Mouse (Mus musculus): ENCODE data around the gene Ednrb. TPM values are rescaled to one million over a fixed set of nuclear protein-coding genes. Genes with fewer than 3 reads are reported as not detected.

The Ednrb gene
- total RNA-seq (2021) = 10 to 100 TPM; 15.4 to 19.0 TPM
- long read RNA-seq, experiment 1, full-length matches to known transcripts = 9 of 9 reads
- long read RNA-seq, experiment 1, partial matches to known transcripts = 0 of 9 reads
- long read RNA-seq, experiment 1, other reads (novel, unspliced or antisense) = 0 of 9 reads
- long read RNA-seq, experiment 2, full-length matches to known transcripts = 13 of 17 reads
- long read RNA-seq, experiment 2, partial matches to known transcripts = 2 of 17 reads
- long read RNA-seq, experiment 2, other reads (novel, unspliced or antisense) = 2 of 17 reads

DNA sequence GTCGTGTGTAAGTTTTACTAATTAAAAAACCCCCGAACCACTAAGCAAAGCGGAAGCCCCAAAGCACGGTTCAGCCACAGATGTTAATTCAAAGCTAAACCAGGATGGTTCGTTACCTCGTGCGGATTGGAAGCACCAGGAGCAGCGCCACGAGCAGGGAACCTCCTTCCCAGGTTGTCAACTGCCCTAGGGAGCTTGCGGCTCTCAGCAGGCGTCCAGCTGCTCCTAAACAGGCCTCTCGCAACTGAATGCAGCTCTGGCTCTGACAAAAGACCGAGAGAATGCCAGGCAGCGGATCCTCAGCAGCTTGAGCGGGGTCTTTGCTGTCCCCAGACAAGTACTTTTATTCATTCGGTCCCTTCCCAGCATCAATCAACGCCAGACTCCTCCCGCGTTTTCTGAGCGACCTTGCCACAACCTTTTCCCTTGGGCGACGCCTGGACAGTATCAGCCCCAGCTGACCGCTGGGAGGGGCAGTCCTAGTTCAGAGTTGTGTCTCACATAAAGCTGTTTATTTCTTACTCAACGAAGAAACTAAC is at the start of gene Ednrb:
Ednrb (minus strand) TSS at position 392 of the 539 bp plus-strand sequence.
- DNase-seq = peak; percentile 16
- intact Hi-C loops (cut with DNase I; ENCODE audit: low total_unique reads) = no loop called here

DNA sequence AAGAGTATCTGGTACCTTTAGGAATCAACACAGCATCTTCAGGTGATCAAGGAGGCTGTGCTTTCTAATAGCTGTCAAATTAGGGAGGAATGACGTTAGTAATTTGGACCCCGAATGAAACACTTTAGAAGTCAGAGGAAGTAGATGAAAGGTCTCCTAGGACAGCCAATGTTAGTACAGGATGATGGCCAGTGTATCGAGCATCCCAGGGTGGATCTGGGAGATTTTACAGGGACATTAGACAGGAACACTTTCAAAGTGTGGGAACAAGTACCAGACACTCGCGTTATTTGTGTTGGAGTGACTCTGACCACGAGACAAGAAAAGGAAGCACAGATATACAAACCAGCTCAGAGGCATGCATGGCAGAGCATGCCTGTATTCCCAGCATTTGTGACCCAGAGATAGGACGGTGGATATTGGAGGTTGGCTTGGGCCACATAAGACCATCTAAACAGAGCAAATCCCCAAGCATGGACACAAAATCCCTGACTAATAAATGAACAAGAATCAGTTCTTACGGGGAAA is 48.3 kb upstream of the Ednrb start:
- intact Hi-C loops (cut with DNase I; ENCODE audit: low total_unique reads) = no loop called here
- DNase-seq = no peak

DNA sequence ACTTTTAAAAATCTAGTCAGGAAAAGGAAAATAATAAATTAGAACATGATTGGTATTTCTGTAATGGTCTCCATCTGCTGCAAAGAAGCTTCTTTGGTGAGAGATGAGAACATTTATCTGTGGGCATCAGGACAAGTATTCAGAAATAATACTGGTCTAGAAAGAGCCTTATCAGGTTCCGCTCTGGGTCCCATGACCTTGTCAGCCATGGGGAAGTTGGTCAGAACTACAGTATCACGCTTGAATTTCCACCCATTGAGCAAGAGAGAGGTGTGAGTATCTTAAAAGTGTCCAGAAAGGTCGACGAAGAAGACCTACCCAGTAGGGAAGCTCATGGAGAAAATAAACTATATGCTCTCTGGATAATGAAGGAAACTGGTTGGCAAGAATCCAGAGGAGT is 46.6 kb upstream of the Ednrb start:
- intact Hi-C loops (cut with DNase I; ENCODE audit: low total_unique reads) = no loop called here
- no peak for DNase-seq

DNA sequence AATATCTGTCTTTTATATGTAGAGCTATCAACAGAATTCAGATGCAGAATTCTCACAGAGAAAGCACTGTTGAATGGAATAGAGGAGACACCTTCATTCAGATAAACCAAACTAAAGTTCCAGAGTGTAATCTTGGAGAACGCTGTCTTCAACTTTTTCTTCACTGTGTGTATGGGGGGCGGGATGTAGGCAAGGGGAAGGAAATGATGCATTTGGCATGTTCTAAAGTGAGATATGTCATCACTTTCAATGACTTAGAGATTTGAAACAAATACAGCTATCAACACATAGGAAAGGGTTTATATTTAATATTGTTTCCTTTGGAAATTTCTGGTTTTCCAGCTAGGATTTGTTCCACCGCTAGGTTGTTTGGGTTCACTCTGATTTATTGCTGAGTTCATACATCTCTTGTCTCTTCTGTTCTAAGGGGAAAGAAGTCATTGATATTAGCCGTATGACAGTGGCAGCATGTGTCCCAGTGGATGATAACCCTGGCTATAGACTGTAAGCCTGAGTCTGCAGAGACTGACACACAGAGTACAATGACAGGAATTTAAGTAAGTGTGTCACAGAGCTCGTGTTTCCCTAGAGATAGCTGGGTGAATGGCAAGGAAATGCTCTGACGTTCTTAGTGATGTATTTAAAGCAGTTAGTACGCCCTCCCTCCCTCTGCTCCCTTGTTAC is 40.8 kb upstream of the Ednrb start:
- no peak for DNase-seq
- intact Hi-C loops (cut with DNase I; ENCODE audit: low total_unique reads) = no loop called here

DNA sequence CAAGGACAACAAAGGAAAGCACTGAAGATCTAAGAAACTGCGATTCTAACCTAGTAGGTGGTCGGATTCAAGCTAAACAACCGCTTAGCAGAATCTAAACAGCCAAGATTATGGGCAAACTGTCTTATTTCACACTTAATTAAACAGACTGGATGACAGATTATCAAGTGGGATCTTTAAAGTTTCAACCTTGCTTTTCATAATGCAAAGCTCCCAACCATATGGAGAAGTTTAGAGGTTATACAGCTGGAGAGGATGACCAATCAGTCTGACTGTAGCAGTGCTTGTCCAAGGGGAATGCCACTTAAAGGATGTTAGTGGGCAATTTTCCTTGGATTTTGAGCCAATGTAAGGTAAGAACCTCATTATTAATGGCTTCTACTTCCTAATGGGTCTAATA is 38.7 kb upstream of the Ednrb start:
- DNase-seq = no peak
- intact Hi-C loops (cut with DNase I; ENCODE audit: low total_unique reads) = no loop called here

DNA sequence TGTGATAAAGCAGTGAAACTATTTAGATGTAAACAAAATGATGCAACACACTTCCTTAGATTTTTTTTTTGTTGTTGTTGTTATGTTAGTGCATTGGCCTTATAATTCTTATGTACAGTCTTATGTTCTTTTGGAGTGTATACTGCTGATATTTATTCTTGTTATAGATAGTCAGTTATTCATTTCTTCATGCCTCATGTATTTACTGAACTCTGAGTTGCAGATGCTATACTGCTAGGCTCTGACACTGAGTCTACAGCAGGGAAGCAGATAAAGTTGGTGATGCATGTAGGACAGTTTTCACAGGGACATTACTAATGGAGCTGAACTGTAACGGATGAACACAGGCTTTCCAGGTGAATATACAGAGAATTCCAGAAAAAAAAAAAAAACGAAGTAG is 32.9 kb upstream of the Ednrb start:
- no peak for DNase-seq
- intact Hi-C loops (cut with DNase I; ENCODE audit: low total_unique reads) = no loop called here

DNA sequence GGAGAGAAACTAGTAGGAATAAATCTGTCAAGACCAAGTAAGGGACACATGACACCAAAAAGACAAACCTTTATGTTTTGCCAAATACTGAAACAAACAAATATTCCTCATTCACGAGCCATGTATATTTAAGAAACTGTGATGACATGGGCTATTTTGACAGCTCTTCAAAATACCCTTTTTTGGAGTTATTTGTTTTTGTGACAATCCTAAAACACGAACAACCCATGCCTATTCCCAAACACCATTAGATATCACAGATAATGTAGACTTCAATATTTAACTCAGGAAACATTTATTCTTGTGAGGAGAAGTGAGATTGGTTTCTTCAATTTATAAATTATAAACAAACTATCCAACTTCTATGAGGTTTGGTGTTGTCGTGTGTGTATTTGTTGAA is 32.4 kb upstream of the Ednrb start:
- intact Hi-C loops (cut with DNase I; ENCODE audit: low total_unique reads) = no loop called here
- DNase-seq = no peak

DNA sequence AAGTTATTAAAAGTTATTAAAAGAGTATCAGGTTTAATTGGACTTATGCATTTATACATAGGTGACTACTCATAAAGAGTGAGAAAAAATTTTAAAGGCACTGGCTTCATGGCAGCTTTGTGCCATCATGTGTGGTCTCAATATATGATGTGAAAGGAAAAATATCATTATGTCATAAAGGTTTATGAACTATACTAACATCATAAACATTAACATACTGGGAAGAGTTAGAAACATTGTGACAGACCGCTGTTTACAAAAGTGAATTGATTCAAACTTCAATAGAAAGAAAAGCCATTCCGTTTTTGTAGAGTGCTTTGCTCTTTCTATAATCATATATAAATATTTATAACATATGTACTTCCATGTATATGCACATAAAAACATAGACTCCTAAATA is 22.4 kb upstream of the Ednrb start:
- DNase-seq = no peak
- intact Hi-C loops (cut with DNase I; ENCODE audit: low total_unique reads) = no loop called here

DNA sequence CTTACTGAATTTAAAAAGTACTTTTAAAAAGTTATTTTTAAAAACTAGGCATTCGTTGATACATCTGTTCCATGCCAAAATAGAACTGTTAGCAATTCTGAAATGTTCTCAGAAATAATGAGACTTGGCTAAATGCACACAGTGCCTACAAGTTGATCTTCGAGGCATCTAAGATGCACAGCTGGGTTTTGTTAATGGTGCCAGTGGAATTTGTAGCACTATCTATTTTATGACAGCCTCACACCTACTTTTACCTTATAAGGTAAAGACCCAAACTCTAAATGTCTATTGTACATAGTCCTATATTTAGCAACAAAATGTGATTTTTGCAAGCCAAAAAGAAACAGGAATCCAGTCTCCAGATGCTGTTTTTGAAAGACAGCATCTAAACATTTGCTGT is 21.0 kb upstream of the Ednrb start:
- intact Hi-C loops (cut with DNase I; ENCODE audit: low total_unique reads) = no loop called here

DNA sequence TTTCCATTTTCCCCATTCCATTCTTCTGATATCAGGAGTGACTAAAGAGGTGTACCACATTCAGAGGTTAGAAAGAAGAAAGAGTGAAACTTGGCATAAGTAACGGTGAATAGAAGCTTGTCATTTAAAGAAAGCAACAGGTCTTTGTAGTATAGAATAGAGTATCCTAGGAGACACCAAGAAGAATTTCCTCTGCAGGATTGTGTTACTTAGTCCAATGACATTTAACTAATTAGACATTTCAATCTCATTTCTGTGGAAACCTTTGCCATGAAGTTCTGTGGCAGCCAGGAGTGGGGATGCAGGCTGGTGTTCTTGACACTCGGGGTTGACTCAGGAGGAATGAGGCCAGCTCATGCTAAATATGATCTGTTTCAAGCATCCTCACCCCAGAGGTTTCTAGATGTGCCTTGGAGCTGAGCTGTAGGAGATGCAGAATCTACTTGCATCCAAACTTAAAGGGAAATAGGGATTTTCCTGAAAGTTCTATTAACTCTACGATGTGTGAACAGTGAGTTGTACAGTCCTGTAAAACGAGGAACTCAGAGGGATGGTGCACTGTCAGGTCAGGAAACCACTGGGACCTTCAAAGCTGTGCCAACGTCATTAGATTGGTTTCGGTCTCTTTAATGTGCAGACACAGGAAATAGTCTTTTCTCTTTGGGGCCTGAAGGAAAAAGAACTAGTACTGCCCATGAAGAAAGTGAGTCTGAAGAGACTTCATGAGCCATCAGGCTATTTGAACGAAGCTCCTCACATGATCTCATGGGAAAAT is 6.1 kb upstream of the Ednrb start:
- no peak for DNase-seq
- intact Hi-C loops (cut with DNase I; ENCODE audit: low total_unique reads) = no loop called here

More for the DNA sequence above, 21.0 kb upstream of the Ednrb start:
- DNase-seq = no peak

DNA sequence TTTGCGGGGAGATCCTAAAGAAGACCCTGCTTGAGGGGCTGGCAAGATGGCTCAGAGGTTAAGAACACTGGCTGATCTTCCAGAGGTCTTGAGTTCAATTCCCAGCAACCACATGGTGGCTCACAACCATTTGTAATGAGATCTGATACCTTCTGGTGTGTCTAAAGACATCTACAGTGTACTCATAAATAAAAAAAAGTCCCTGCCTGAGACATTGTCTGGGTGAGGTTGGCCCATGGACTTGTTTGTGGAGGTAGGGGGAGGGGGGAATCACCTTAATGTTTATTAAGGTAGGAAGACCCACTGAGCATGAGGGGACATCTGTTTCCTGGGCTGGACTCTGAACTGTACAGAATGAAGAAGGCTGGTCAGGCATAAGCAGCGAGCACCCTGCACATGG is 1.5 kb upstream of the Ednrb start:
- intact Hi-C loops (cut with DNase I; ENCODE audit: low total_unique reads) = no loop called here

DNA sequence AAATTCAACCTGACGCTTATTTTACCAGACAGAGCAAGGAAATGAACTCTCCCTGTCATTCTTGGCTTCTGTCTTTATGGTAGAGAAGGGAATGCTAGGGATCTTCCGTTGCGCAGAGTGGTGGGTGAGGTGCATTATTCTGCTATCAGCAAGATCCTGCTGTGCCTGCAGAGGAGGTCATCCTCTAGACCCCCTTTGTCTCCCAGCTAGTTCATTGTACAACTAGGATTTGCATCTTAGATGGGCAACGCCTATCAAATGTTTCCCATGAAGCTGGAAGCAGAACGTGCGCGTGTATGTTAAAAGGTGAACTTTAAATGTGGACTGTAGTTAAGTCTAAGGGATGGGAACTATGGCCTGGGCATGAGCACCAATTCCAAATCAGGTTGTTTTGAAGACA is 742 bp upstream of the Ednrb start:
- DNase-seq = no peak
- intact Hi-C loops (cut with DNase I; ENCODE audit: low total_unique reads) = no loop called here

More for the DNA sequence above, 1.5 kb upstream of the Ednrb start:
- DNase-seq = no peak

DNA sequence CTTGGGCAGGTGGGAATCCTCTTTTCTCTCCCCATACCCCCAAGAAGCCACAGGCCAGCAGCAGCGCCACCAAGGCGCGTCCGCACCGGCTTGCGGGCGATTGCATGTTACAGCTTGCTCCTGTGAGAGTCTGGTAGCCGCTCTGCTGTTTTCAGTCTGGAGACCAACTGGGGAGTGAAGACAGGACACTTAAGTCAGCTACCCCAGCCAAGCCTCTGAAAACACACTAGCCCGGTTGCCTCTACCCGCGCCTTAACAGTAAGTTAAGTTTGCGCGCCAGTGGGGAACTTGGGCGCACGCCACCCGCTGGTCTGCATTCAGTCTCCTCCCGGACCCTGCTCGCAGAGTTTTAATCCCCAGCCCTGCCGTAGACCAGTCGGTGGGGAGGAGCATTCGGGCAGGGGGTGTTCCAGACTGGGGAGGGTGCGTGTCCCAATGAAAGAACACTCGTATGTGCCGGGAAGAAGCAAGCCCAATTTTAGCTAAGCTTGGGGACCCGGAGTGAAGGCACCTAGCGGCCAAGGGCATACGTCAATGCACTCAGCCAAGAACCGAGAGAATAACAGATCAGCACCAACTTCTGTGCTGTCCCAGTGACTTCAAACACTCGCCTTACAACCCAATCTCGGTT is 716 bp downstream of the Ednrb start:
- intact Hi-C loops (cut with DNase I; ENCODE audit: low total_unique reads) = no loop called here
- DNase-seq = peak; percentile 44

DNA sequence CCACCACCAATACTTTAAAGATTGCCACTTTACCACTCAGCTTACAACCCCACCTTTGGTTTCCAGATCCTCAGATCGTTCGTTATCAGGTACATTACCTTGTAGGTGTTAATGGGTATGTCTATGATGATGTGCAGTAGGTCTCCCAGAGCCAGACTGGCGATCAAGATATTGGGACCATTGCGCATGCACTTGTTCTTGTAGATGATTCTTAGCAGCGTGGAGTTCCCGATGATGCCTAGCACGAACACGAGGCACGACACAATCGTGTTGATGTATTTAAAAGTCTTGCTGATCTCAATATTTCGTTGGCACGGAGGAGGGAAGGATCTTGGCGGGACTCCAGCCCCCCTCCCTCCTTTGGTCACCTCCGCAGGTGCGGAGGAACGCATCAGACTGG is 1.3 kb downstream of the Ednrb start:
- DNase-seq = peak; percentile 5
- intact Hi-C loops (cut with DNase I; ENCODE audit: low total_unique reads) = no loop called here

DNA sequence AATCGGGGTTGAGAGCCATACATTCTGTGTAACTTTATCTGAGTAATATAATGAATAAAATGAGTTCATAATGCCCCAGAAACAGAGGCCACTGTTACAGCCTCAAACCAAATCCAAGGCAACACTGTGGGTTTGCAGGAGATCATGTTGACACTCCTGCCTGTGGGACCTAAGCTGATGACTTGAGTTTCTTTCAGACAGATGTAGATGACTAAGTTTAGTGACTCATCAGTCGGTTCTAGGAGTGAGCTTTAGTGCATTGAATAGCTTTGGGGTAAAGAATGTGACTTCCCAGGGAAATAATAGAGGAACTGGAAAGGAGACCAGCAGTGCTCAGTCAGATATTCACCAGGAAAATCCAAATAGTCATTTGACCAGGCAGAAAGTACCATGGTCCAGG is 3.8 kb downstream of the Ednrb start:
- intact Hi-C loops (cut with DNase I; ENCODE audit: low total_unique reads) = no loop called here

DNA sequence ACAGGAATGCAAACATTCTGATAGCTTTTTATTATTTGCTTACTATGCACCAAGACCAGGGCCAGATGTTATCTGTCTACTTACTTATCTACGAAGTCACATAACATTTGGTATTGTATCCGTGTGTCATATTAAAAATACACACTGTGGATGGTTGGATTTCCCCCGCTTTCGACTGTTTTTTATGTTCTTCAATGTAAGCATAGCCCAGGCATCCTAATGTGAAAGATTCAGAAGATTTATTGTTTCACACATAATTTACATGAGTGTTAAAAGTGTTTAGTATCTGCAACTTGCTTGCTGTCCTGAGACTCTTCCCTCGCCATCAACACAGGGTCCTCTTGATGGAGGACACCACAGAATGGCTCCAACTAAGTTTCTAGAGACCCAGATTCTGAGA is 5.3 kb downstream of the Ednrb start:
- DNase-seq = no peak
- intact Hi-C loops (cut with DNase I; ENCODE audit: low total_unique reads) = loop anchor here (10.0 kb wide), 1 partner anchor 64 kb away; no protein-coding TSS in a partner anchor

More for the DNA sequence above, 3.8 kb downstream of the Ednrb start:
- DNase-seq = no peak

DNA sequence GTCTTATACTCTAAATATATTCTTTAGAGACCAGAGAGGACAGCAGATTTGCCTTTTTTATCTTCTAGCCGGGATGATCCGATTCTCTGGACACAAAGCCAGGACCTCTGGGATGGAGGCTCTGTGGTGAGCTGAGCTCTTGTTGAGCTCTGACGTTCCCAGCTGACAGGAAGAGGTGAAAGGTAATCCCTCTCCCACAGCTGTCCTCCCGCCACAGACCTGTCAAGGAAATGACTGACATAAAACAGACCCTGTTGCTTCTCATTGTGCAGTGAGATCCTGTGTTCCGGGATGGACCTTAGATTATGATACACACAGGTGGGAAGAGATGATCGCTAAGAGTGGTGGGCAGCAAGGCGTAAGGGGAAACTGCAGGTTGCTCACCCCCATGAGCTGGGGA is 9.6 kb downstream of the Ednrb start:
- intact Hi-C loops (cut with DNase I; ENCODE audit: low total_unique reads) = loop anchor here (10.0 kb wide), 1 partner anchor 60 kb away; no protein-coding TSS in a partner anchor
- no peak for DNase-seq

DNA sequence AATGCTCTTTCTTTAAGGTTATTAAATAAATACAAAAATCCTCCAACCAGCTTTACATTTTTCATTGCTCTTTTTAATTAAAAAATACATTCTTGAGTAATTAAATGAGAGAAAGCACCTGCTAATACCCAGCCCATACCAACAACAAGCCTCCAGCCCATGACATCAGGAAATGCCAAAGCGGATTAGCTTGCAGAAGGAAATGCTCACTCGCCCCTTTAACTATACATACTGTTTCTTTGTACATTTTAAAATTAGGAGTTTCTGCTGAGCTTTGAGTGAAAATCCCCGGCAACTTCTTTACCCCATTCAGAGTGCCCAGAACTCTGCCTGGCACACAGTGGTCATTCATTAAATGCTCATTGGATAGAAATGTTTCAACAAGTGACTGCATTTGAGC is 10.1 kb downstream of the Ednrb start:
- intact Hi-C loops (cut with DNase I; ENCODE audit: low total_unique reads) = loop anchor here (10.0 kb wide), 1 partner anchor 59 kb away; no protein-coding TSS in a partner anchor
- no peak for DNase-seq

DNA sequence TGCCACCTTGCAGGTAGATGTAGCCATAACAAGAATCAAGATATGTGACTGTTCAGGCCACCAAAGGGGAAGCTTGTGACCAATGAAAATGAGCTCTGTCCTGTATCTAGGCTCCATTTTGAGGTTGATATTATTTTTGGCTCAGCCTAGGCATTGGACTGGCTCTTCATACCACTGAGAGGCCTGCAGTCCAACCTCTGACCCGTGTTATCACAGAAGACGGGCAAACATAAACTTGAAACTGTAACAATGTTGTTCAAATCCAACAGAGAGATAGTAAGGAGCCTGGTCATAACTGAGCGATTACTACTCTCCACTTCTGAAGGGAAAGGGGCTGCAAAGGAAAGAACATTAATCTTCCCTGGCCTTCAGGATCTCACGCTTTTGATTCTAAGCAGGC is 11.7 kb downstream of the Ednrb start:
- intact Hi-C loops (cut with DNase I; ENCODE audit: low total_unique reads) = loop anchor here (10.0 kb wide), 1 partner anchor 58 kb away; no protein-coding TSS in a partner anchor
- DNase-seq = no peak

Measured in gastrocnemius, postnatal 14 days (tissue).